Mouse (Mus musculus) activated CD4-positive, CD25-positive, alpha-beta regulatory T cell (primary cell): ENCODE measurements around the gene BC024978. TPM values are rescaled to one million over a fixed set of nuclear protein-coding genes. Genes with fewer than 3 reads are reported as not detected.

Source experiments
- polyA plus RNA-seq, 2 experiments: library from polyadenylated mRNA; unstranded; fragments of 100-300 nt; shearing (Covaris generic); gene quantifications; one replicate each; pipeline ENCODE4 v1.2.1; 2017

The BC024978 gene
- polyA plus RNA-seq: 1 to 10 TPM; 1.7 to 1.8 TPM

DNA sequence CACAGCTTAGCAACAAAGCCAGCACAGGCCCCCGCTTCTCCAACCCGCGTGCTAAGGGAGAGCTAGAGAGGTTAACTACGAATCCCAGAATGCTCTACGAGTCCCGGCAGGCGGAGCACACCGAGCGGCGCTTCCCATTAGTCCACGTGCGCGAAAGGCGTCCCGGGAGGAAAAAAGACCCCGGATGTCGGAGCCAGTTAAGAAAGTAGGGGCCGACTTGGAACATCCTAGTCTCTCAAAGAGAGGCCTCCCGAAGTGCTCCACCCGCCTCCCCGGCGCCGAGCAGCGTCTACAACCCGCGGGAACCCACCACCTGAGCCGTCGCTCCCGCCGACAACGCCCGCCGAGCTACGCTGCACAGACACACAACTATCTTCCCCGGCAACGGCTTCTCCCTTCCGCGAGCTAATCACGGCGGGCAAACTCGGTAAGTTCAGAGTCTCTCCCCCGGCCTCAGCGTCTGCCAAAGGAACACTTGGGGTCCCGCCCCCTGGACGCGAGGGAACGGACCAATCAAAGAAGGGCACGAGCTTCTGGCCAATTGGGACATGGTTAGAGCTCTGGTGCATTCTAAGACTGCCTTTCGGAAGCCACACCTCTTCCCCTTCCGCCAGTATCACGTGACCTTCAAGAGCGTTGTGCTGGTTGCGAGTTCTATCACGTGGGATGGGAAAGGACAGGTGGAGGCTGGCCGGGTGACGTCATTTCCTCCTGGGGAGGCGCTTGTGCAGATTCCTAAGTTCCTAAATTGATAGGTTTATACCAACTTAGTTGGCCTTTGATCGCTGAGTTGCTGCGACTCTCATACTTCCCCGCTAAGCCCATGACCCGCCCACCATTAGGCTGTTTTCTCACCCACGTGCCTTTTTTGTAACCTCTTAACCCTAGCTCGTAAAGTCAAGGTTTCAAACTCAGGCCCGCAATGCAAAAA, at the start of gene BC024978, which contains the start of gene Snrpa:
BC024978 (plus strand) TSS at position 101 of the 931 bp plus-strand sequence.
Snrpa (minus strand) TSS at position 591 of the 931 bp plus-strand sequence.

GRCm38 (mm10) chr7:27153205-27153764, 42.3 kb upstream of the BC024978 start, which contains the start of gene Cyp2t4:
TSS of gene Cyp2t4 (plus strand) at chr7:27153714.

GRCm38 (mm10) chr7:27166614-27167474, 28.7 kb upstream of the BC024978 start, which contains the start of gene Egln2:
TSS of gene Egln2 (minus strand) at chr7:27166802.

GRCm38 (mm10) chr7:27178324-27179216, 17.0 kb upstream of the BC024978 start, which contains the start of gene Rab4b:
TSS of gene Rab4b (minus strand) at chr7:27178896.

GRCm38 (mm10) chr7:27180837-27181695, 14.5 kb upstream of the BC024978 start, which contains the start of the genes Gm21983 and Mia:
TSS of gene Gm21983 (minus strand) at chr7:27181086.
TSS of gene Mia (minus strand) at chr7:27181157.

DNA sequence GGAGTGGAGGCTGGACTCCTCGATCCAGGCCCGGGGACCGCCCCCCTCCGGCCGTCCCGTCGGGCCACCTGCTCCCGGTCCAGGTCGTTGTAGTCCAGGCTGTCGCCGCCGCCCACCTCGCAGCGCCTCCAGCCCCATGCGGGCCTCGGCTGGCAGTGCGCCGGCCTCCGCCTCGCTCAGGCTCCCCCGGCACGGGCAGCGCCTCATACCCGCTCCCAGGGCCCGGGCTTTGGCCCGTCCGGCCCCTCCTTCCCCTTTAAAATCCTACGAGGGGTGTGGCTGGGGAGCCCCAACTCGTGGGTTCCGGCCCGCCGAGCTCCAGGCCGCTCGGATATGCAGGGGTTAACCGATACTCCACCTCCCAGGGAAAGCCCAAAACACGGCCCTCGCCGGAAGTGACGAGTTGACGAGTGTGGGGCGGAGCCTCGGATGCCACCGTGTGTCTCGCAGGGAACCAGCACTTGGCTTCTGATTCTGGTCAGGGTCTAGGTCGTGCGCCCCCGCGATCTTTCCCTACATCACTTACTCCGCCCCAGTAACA, 32.8 kb downstream of the BC024978 start, which contains the start of gene Itpkc:
Itpkc (minus strand) TSS at position 381 of the 541 bp plus-strand sequence.

DNA sequence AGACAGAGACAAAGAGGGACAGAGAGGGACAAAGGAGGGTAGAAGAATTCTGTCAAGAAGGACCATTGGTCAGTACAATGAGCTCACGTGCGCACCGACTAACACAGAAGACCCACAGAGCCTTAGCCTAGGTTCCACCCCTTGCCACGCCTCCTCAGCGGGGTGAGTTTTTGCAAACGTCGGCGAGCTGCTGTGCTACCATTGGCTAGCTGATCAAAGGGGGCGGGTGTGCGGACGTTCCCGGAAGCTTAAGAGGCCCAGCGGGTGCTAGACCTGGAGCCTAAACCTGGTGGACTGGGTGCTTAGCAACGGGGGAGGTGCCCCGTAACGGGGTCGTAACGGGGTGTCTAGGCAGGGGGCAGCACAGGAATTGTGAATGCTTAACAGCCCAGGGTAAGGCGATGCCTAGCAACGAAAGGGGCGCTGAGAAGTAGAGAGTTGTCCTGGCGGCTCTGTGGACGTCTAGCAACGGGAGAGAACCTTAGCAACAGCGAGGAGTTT, 37.2 kb downstream of the BC024978 start, which contains the start of gene Coq8b:
Coq8b (plus strand) TSS at position 243 of the 501 bp plus-strand sequence.

GRCm38 (mm10) chr7:27258205-27258899, 62.8 kb downstream of the BC024978 start, which contains the start of gene Numbl:
TSS of gene Numbl (plus strand) at chr7:27258433.

Other genes with a start within 250 kb of the BC024978 start
- under 1 TPM; 0.10 to 0.16 TPM for gene Cyp2a12, start 166.7 kb upstream of the BC024978 start, polyA plus RNA-seq
- not detected for gene Cyp2f2, start 75.9 kb upstream of the BC024978 start, polyA plus RNA-seq
- gene Cyp2t4, start 42.1 kb upstream of the BC024978 start, polyA plus RNA-seq: under 1 TPM in 1 of 2 experiments, not detected in 1; 0.14 TPM
- gene Egln2, start 29.0 kb upstream of the BC024978 start, polyA plus RNA-seq: 10 to 100 TPM; 50.8 to 59.6 TPM
- gene Rab4b, start 16.9 kb upstream of the BC024978 start, polyA plus RNA-seq: 100 to 1,000 TPM; 171 to 182 TPM
- not detected for gene Gm21983, start 14.7 kb upstream of the BC024978 start, polyA plus RNA-seq
- gene Mia, start 14.6 kb upstream of the BC024978 start, polyA plus RNA-seq: under 1 TPM; 0.31 to 0.47 TPM
- gene Snrpa, start 490 bp downstream of the BC024978 start, polyA plus RNA-seq: 100 to 1,000 TPM in 1 of 2 experiments, 10 to 100 TPM in 1; 99.1 to 108 TPM
- gene Itpkc, start 32.9 kb downstream of the BC024978 start, polyA plus RNA-seq: 1 to 10 TPM; 6.6 to 9.3 TPM
- 10 to 100 TPM; 18.1 to 19.3 TPM for gene Coq8b, start 37.2 kb downstream of the BC024978 start, polyA plus RNA-seq
- 1 to 10 TPM; 1.9 to 2.7 TPM for gene Numbl, start 62.7 kb downstream of the BC024978 start, polyA plus RNA-seq
- 1 to 10 TPM in 1 of 2 experiments, not detected in 1; 1.2 TPM for gene Ltbp4, start 141.9 kb downstream of the BC024978 start, polyA plus RNA-seq
- 10 to 100 TPM; 71.7 to 97.3 TPM for gene Shkbp1, start 160.2 kb downstream of the BC024978 start, polyA plus RNA-seq
- gene Gm20479, start 161.6 kb downstream of the BC024978 start, polyA plus RNA-seq: not detected